Mouse (Mus musculus): ENCODE measurements around the gene Palld. TPM values are rescaled to one million over a fixed set of nuclear protein-coding genes. Genes with fewer than 3 reads are reported as not detected.

The Palld gene
- polyA plus RNA-seq, 1 experiment from 2014 or later, result 84.1 TPM

GRCm38 (mm10) chr8:61579831-61580230 lies 322.7 kb downstream of the Palld start:
- no peak overlapping the region for H3K4me2 ChIP-seq (ENCODE audit: low read depth, low read length)
- no peaks in the 10 kb centered on the region for H3K9me3 ChIP-seq (ENCODE audit: control insufficient read depth, low read length)
- no peak overlapping the region for H3K9ac ChIP-seq (ENCODE audit: low read length)
- no peak overlapping the region for H3K4me3 ChIP-seq (ENCODE audit: low read length)
- H3K36me3 ChIP-seq (ENCODE audit: control insufficient read depth, insufficient read depth, low read length), result peaks cover 5% of the 10 kb centered on the region
- no peak for ATAC-seq (ENCODE audit: low read depth)
- 80% methylated on average over 4 of the region's 4 CpGs for WGBS
- no peak overlapping the region for H3K27ac ChIP-seq (ENCODE audit: low read length)
- H3K4me1 ChIP-seq (replicated peaks; ENCODE audit: control insufficient read depth, insufficient read depth, low read length), result peaks cover 13% of the 10 kb centered on the region
- no peaks in the 10 kb centered on the region for H3K27me3 ChIP-seq (ENCODE audit: control insufficient read depth, insufficient read depth, low read depth, low read length)

- H3K27ac ChIP-seq (ENCODE audit: low read length), result no peak overlapping the region
- ATAC-seq (ENCODE audit: low read depth), result no peak
- peaks cover 3% of the 10 kb centered on the region; the same call in 1 of the 2 replicates for H3K36me3 ChIP-seq (ENCODE audit: control insufficient read depth, insufficient read depth, low read length)
- no peak overlapping the region for H3K4me3 ChIP-seq (ENCODE audit: low read length)
- peaks cover 24% of the 10 kb centered on the region for H3K4me1 ChIP-seq (replicated peaks; ENCODE audit: control insufficient read depth, insufficient read depth, low read length)
- H3K9ac ChIP-seq (ENCODE audit: low read length), result no peak overlapping the region
- H3K9me3 ChIP-seq (ENCODE audit: control insufficient read depth, low read length), result no peaks in the 10 kb centered on the region
- H3K4me2 ChIP-seq (ENCODE audit: low read depth, low read length), result no peak overlapping the region
- H3K27me3 ChIP-seq (ENCODE audit: control insufficient read depth, insufficient read depth, low read depth, low read length), result no peaks in the 10 kb centered on the region
- 77% methylated on average over 6 of the region's 6 CpGs for WGBS
Observed at GRCm38 (mm10) chr8:61578754-61579153, 323.7 kb downstream of the Palld start.

GRCm38 (mm10) chr8:61575096-61575653 lies 327.3 kb downstream of the Palld start:
- 46% methylated on average over 4 of the region's 4 CpGs for WGBS
- H3K9me3 ChIP-seq (ENCODE audit: control insufficient read depth, low read length), result no peaks in the 10 kb centered on the region
- no peaks in the 10 kb centered on the region for H3K27me3 ChIP-seq (ENCODE audit: control insufficient read depth, insufficient read depth, low read depth, low read length)
- H3K4me2 ChIP-seq (ENCODE audit: low read depth, low read length), result no peak overlapping the region
- H3K9ac ChIP-seq (ENCODE audit: low read length), result no peak overlapping the region
- H3K36me3 ChIP-seq (ENCODE audit: control insufficient read depth, insufficient read depth, low read length), result peaks cover 3% of the 10 kb centered on the region; the same call in 1 of the 2 replicates
- no peak overlapping the region; the same call in 1 of the 2 replicates for H3K27ac ChIP-seq (ENCODE audit: low read length)
- H3K4me3 ChIP-seq (ENCODE audit: low read length), result no peak overlapping the region
- peaks cover 29% of the 10 kb centered on the region for H3K4me1 ChIP-seq (replicated peaks; ENCODE audit: control insufficient read depth, insufficient read depth, low read length)
- no peak for ATAC-seq (ENCODE audit: low read depth)

GRCm38 (mm10) chr8:61574526-61574925 lies 328.0 kb downstream of the Palld start:
- Histone ChIP-seq H3K4me3 (ENCODE audit: low read length) (no peak overlapping the region), H3K9ac (ENCODE audit: low read length) (no peak overlapping the region), H3K27me3 (ENCODE audit: control insufficient read depth, insufficient read depth, low read depth, low read length) (no peaks in the 10 kb centered on the region), H3K36me3 (ENCODE audit: control insufficient read depth, insufficient read depth, low read length) (peaks cover 3% of the 10 kb centered on the region; the same call in 1 of the 2 replicates), H3K9me3 (ENCODE audit: control insufficient read depth, low read length) (no peaks in the 10 kb centered on the region), H3K27ac (ENCODE audit: low read length) (peak overlapping the region; percentile 59; the same call in 1 of the 2 replicates), H3K4me1 (replicated peaks; ENCODE audit: control insufficient read depth, insufficient read depth, low read length) (peaks cover 33% of the 10 kb centered on the region), H3K4me2 (ENCODE audit: low read depth, low read length) (0 out of 2 replicates have a peak overlapping the region, but pooled peaks have one; percentile 7)
- 47% methylated on average over 7 of the region's 7 CpGs for WGBS
- peak; percentile 47; the same call in 1 of the 2 replicates for ATAC-seq (ENCODE audit: low read depth)

- Histone ChIP-seq H3K4me2 (ENCODE audit: low read depth, low read length) (no peak overlapping the region), H3K9ac (ENCODE audit: low read length) (no peak overlapping the region), H3K27ac (ENCODE audit: low read length) (peak overlapping the region; percentile 59), H3K4me1 (replicated peaks; ENCODE audit: control insufficient read depth, insufficient read depth, low read length) (peaks cover 33% of the 10 kb centered on the region), H3K9me3 (ENCODE audit: control insufficient read depth, low read length) (no peaks in the 10 kb centered on the region), H3K4me3 (ENCODE audit: low read length) (no peak overlapping the region), H3K36me3 (ENCODE audit: control insufficient read depth, insufficient read depth, low read length) (peaks cover under 1% of the 10 kb centered on the region; the same call in 1 of the 2 replicates), H3K27me3 (ENCODE audit: control insufficient read depth, insufficient read depth, low read depth, low read length) (no peaks in the 10 kb centered on the region)
- 41% methylated on average over 8 of the region's 8 CpGs for WGBS
- peak; percentile 44 for ATAC-seq (ENCODE audit: low read depth)
Observed at GRCm38 (mm10) chr8:61573179-61573937, 329.1 kb downstream of the Palld start.

- no peaks in the 10 kb centered on the region for H3K9me3 ChIP-seq (ENCODE audit: control insufficient read depth, low read length)
- H3K36me3 ChIP-seq (ENCODE audit: control insufficient read depth, insufficient read depth, low read length), result no peaks in the 10 kb centered on the region
- peak; percentile 39 for ATAC-seq (ENCODE audit: low read depth)
- H3K9ac ChIP-seq (ENCODE audit: low read length), result no peak overlapping the region
- 49% methylated on average over 6 of the region's 6 CpGs for WGBS
- H3K4me3 ChIP-seq (ENCODE audit: low read length), result no peak overlapping the region
- no peaks in the 10 kb centered on the region for H3K27me3 ChIP-seq (ENCODE audit: control insufficient read depth, insufficient read depth, low read depth, low read length)
- peaks cover 33% of the 10 kb centered on the region for H3K4me1 ChIP-seq (replicated peaks; ENCODE audit: control insufficient read depth, insufficient read depth, low read length)
- no peak overlapping the region for H3K4me2 ChIP-seq (ENCODE audit: low read depth, low read length)
- H3K27ac ChIP-seq (ENCODE audit: low read length), result no peak overlapping the region
Observed at GRCm38 (mm10) chr8:61572697-61573096, 329.8 kb downstream of the Palld start.

GRCm38 (mm10) chr8:61570637-61571036 lies 331.9 kb downstream of the Palld start:
- WGBS, result 84% methylated on average over 2 of the region's 2 CpGs
- peaks cover 33% of the 10 kb centered on the region for H3K4me1 ChIP-seq (replicated peaks; ENCODE audit: control insufficient read depth, insufficient read depth, low read length)
- H3K9me3 ChIP-seq (ENCODE audit: control insufficient read depth, low read length), result no peaks in the 10 kb centered on the region

GRCm38 (mm10) chr8:61569721-61570120 lies 332.8 kb downstream of the Palld start:
- Histone ChIP-seq H3K36me3 (ENCODE audit: control insufficient read depth, insufficient read depth, low read length) (no peaks in the 10 kb centered on the region), H3K4me1 (replicated peaks; ENCODE audit: control insufficient read depth, insufficient read depth, low read length) (peaks cover 25% of the 10 kb centered on the region), H3K27ac (ENCODE audit: low read length) (no peak overlapping the region), H3K4me3 (ENCODE audit: low read length) (no peak overlapping the region), H3K27me3 (ENCODE audit: control insufficient read depth, insufficient read depth, low read depth, low read length) (no peaks in the 10 kb centered on the region), H3K9me3 (ENCODE audit: control insufficient read depth, low read length) (no peaks in the 10 kb centered on the region), H3K4me2 (ENCODE audit: low read depth, low read length) (no peak overlapping the region), H3K9ac (ENCODE audit: low read length) (no peak overlapping the region)
- 52% methylated on average over 4 of the region's 4 CpGs for WGBS
- peak; percentile 25; the same call in 1 of the 2 replicates for ATAC-seq (ENCODE audit: low read depth)

More at GRCm38 (mm10) chr8:61570637-61571036, 331.9 kb downstream of the Palld start:
- Histone ChIP-seq H3K4me2 (ENCODE audit: low read depth, low read length) (no peak overlapping the region), H3K27me3 (ENCODE audit: control insufficient read depth, insufficient read depth, low read depth, low read length) (no peaks in the 10 kb centered on the region), H3K27ac (ENCODE audit: low read length) (no peak overlapping the region), H3K36me3 (ENCODE audit: control insufficient read depth, insufficient read depth, low read length) (no peaks in the 10 kb centered on the region), H3K4me3 (ENCODE audit: low read length) (no peak overlapping the region), H3K9ac (ENCODE audit: low read length) (no peak overlapping the region)
- ATAC-seq (ENCODE audit: low read depth), result no peak

GRCm38 (mm10) chr8:61569211-61569610 lies 333.3 kb downstream of the Palld start:
- Histone ChIP-seq H3K27ac (ENCODE audit: low read length) (no peak overlapping the region), H3K9me3 (ENCODE audit: control insufficient read depth, low read length) (no peaks in the 10 kb centered on the region)
- no peak for ATAC-seq (ENCODE audit: low read depth)

More at GRCm38 (mm10) chr8:61569211-61569610, 333.3 kb downstream of the Palld start:
- H3K36me3 ChIP-seq (ENCODE audit: control insufficient read depth, insufficient read depth, low read length), result no peaks in the 10 kb centered on the region
- H3K4me1 ChIP-seq (replicated peaks; ENCODE audit: control insufficient read depth, insufficient read depth, low read length), result peaks cover 20% of the 10 kb centered on the region
- no peak overlapping the region for H3K9ac ChIP-seq (ENCODE audit: low read length)
- H3K4me3 ChIP-seq (ENCODE audit: low read length), result no peak overlapping the region
- no peak overlapping the region for H3K4me2 ChIP-seq (ENCODE audit: low read depth, low read length)
- no peaks in the 10 kb centered on the region for H3K27me3 ChIP-seq (ENCODE audit: control insufficient read depth, insufficient read depth, low read depth, low read length)
